Mouse (Mus musculus): ENCODE measurements around the gene Paqr8. TPM values are rescaled to one million over a fixed set of nuclear protein-coding genes. Genes with fewer than 3 reads are reported as not detected.

Gene Paqr8
- polyA plus RNA-seq, 1 experiment from 2014 or later = 5.1 TPM

DNA sequence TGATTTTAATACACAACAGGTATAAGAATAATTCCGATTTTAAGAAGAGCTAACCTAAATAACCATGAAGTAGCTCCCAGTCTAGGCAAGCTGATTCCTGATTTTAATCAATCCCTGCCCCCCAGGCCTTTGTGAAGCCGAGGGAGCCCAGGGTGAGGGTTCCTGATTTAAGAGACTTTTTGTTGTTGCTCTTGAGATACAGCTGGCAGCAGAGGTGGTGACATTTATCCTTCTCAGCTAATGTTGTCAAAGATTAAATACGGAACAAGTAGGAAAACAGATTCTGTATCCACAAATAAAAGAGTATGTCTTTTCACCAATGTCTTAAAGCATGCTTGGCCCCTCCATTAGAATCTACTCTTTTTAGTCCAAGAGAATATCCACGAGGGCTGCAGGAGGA lies 9.9 kb downstream of the Paqr8 start:
- Histone ChIP-seq H3K9me3 (ENCODE audit: control insufficient read depth, low read length) (no peaks in the 10 kb centered on the region), H3K27me3 (ENCODE audit: control insufficient read depth, insufficient read depth, low read length) (no peaks in the 10 kb centered on the region), H3K4me1 (ENCODE audit: control insufficient read depth, insufficient read depth, low read length) (no peaks in the 10 kb centered on the region), H3K9ac (ENCODE audit: low read depth, low read length) (no peak overlapping the region), H3K4me2 (replicated peaks; ENCODE audit: low read depth, low read length) (no peak overlapping the region), H3K4me3 (ENCODE audit: low read length) (no peak overlapping the region), H3K36me3 (ENCODE audit: control insufficient read depth, insufficient read depth, low read length) (no peaks in the 10 kb centered on the region), H3K27ac (ENCODE audit: low read depth, low read length) (no peak overlapping the region)
- ATAC-seq (ENCODE audit: low FRiP score, low TSS enrichment) = no peak
- 48% methylated on average over 4 of the region's 4 CpGs for WGBS

DNA sequence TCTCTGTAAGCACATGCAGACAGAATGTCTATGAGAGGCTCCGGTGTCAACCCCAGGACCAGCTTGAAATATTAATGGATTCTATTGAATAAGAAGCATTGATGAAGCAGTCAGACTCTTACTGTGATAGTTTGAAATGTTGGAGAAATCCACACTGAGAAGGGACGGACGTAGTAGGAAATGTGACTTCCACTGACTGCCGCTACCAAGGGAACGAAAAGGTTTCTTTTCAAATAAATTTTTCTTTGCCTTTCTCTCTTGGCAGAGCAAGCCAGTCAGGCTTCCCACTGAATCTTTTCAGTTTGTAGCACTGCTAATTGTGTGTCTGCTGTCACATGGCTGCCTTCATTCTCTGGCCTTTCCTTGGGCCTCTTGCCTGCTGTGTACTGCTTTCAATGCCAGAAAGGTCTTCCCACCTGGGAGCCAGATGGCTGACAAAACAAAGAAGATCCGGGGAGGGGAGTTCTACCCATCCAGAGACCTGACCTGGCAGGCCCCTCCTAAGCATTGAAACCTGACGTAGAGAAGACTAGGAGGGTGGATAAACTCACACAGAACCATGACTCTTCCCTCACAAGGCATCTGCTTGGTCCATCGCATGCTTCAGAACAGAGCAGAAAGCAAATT lies 15.2 kb downstream of the Paqr8 start:
- 88% methylated on average over 8 of the region's 8 CpGs for WGBS
- Histone ChIP-seq H3K4me2 (replicated peaks; ENCODE audit: low read depth, low read length) (no peak overlapping the region), H3K9me3 (ENCODE audit: control insufficient read depth, low read length) (no peaks in the 10 kb centered on the region), H3K27me3 (ENCODE audit: control insufficient read depth, insufficient read depth, low read length) (no peaks in the 10 kb centered on the region), H3K9ac (ENCODE audit: low read depth, low read length) (no peak overlapping the region), H3K4me3 (ENCODE audit: low read length) (no peak overlapping the region), H3K36me3 (ENCODE audit: control insufficient read depth, insufficient read depth, low read length) (no peaks in the 10 kb centered on the region), H3K27ac (ENCODE audit: low read depth, low read length) (no peak overlapping the region), H3K4me1 (ENCODE audit: control insufficient read depth, insufficient read depth, low read length) (no peaks in the 10 kb centered on the region)
- ATAC-seq (ENCODE audit: low FRiP score, low TSS enrichment) = no peak

- no peak for ATAC-seq (ENCODE audit: low FRiP score, low TSS enrichment)
- Histone ChIP-seq H3K36me3 (ENCODE audit: control insufficient read depth, insufficient read depth, low read length) (no peaks in the 10 kb centered on the region), H3K9me3 (ENCODE audit: control insufficient read depth, low read length) (no peaks in the 10 kb centered on the region), H3K4me2 (replicated peaks; ENCODE audit: low read depth, low read length) (no peak overlapping the region), H3K4me1 (ENCODE audit: control insufficient read depth, insufficient read depth, low read length) (no peaks in the 10 kb centered on the region), H3K27ac (ENCODE audit: low read depth, low read length) (no peak overlapping the region), H3K4me3 (ENCODE audit: low read length) (no peak overlapping the region), H3K9ac (ENCODE audit: low read depth, low read length) (no peak overlapping the region), H3K27me3 (ENCODE audit: control insufficient read depth, insufficient read depth, low read length) (no peaks in the 10 kb centered on the region)
- 93% methylated on average over 9 of the region's 9 CpGs for WGBS
Observed at GRCm38 (mm10) chr1:20906128-20906515, 15.7 kb downstream of the Paqr8 start.

- 47% methylated on average over 4 of the region's 4 CpGs for WGBS
- no peaks in the 10 kb centered on the region for H3K9me3 ChIP-seq (ENCODE audit: control insufficient read depth, low read length)
- no peak overlapping the region for H3K9ac ChIP-seq (ENCODE audit: low read depth, low read length)
- H3K36me3 ChIP-seq (ENCODE audit: control insufficient read depth, insufficient read depth, low read length) = no peaks in the 10 kb centered on the region
- no peak for ATAC-seq (ENCODE audit: low FRiP score, low TSS enrichment)
- no peak overlapping the region for H3K4me3 ChIP-seq (ENCODE audit: low read length)
- peaks cover 6% of the 10 kb centered on the region; the same call in 1 of the 2 replicates for H3K4me1 ChIP-seq (ENCODE audit: control insufficient read depth, insufficient read depth, low read length)
- no peaks in the 10 kb centered on the region for H3K27me3 ChIP-seq (ENCODE audit: control insufficient read depth, insufficient read depth, low read length)
- H3K27ac ChIP-seq (ENCODE audit: low read depth, low read length) = no peak overlapping the region
- no peak overlapping the region for H3K4me2 ChIP-seq (replicated peaks; ENCODE audit: low read depth, low read length)
Observed at GRCm38 (mm10) chr1:20908541-20908940, 18.1 kb downstream of the Paqr8 start.

- ATAC-seq (ENCODE audit: low FRiP score, low TSS enrichment) = peak; percentile 80
- H3K9ac ChIP-seq (ENCODE audit: low read depth, low read length) = no peak overlapping the region
Observed at GRCm38 (mm10) chr1:20912115-20912514, 21.7 kb downstream of the Paqr8 start.

DNA sequence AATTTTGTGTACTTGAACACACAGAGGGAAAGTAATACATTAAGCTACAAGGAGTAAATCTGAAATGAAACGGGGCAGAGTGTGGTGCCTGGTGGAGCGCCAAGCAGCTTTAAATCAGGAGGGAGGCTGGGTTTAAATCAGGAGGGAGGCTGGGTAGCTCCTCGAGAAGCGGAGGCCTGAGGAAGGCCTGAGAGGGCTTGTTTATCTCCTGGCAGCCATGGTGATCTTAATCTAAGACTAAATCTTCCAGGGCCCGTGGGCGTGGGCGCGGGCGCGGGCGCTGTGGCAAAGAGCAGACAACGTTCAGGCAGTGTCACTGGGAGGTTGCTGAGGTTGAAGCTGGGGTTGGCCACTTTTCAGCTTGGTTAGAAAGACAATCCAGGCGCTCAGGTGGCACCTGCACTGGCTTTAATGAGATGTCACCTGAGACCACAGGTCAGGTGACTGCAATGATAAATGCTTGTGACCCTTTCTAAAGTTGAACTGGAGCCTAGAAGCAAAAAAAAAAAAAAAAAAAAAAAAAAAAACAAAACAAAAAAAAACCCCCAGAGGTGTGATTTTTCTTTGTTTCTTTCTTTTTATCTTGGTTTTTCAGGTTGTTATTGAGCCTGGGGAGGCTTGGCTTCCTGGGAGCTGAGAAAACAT lies 22.2 kb downstream of the Paqr8 start:
- H3K27me3 ChIP-seq (ENCODE audit: control insufficient read depth, insufficient read depth, low read length) = no peaks in the 10 kb centered on the region
- no peaks in the 10 kb centered on the region for H3K36me3 ChIP-seq (ENCODE audit: control insufficient read depth, insufficient read depth, low read length)
- H3K4me3 ChIP-seq (ENCODE audit: low read length) = no peak overlapping the region
- ATAC-seq (ENCODE audit: low FRiP score, low TSS enrichment) = peak; percentile 77
- WGBS = 24% methylated on average over 13 of the region's 13 CpGs
- H3K4me1 ChIP-seq (ENCODE audit: control insufficient read depth, insufficient read depth, low read length) = peaks cover 6% of the 10 kb centered on the region; the same call in 1 of the 2 replicates
- H3K9ac ChIP-seq (ENCODE audit: low read depth, low read length) = no peak overlapping the region
- H3K27ac ChIP-seq (ENCODE audit: low read depth, low read length) = peak overlapping the region; percentile 34; the same call in 1 of the 2 replicates
- no peaks in the 10 kb centered on the region for H3K9me3 ChIP-seq (ENCODE audit: control insufficient read depth, low read length)
- H3K4me2 ChIP-seq (replicated peaks; ENCODE audit: low read depth, low read length) = peak overlapping the region; percentile 21

More at GRCm38 (mm10) chr1:20912115-20912514, 21.7 kb downstream of the Paqr8 start:
- Histone ChIP-seq H3K4me2 (replicated peaks; ENCODE audit: low read depth, low read length) (no peak overlapping the region), H3K36me3 (ENCODE audit: control insufficient read depth, insufficient read depth, low read length) (no peaks in the 10 kb centered on the region), H3K27ac (ENCODE audit: low read depth, low read length) (peak overlapping the region; percentile 34; the same call in 1 of the 2 replicates), H3K9me3 (ENCODE audit: control insufficient read depth, low read length) (no peaks in the 10 kb centered on the region), H3K4me1 (ENCODE audit: control insufficient read depth, insufficient read depth, low read length) (peaks cover 6% of the 10 kb centered on the region; the same call in 1 of the 2 replicates), H3K4me3 (ENCODE audit: low read length) (no peak overlapping the region), H3K27me3 (ENCODE audit: control insufficient read depth, insufficient read depth, low read length) (no peaks in the 10 kb centered on the region)
- 16% methylated on average over 2 of the region's 2 CpGs for WGBS

DNA sequence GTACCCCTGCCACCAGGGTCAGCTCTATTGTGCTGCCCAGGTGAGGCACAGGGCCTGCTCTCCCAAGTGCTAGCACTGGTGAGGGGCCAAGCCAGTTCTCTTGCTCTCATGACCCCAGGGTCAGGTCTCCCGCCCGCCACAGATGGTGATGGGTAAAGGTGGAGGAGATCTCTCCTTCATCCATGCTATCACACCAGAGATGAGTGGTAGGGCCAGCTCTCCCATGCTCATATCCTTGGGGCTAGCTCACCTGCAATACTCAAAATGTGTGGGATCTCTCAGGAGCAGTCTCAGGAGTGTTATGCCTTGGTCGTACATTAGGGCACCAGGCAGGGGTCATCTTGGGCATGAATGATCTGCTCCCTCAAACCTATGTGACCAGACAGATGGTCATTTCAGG lies 24.4 kb downstream of the Paqr8 start:
- no peak overlapping the region for H3K4me2 ChIP-seq (replicated peaks; ENCODE audit: low read depth, low read length)
- no peaks in the 10 kb centered on the region for H3K36me3 ChIP-seq (ENCODE audit: control insufficient read depth, insufficient read depth, low read length)
- H3K27me3 ChIP-seq (ENCODE audit: control insufficient read depth, insufficient read depth, low read length) = no peaks in the 10 kb centered on the region
- no peak overlapping the region for H3K4me3 ChIP-seq (ENCODE audit: low read length)
- WGBS = 92% methylated on average over 3 of the region's 3 CpGs
- H3K27ac ChIP-seq (ENCODE audit: low read depth, low read length) = no peak overlapping the region
- no peak for ATAC-seq (ENCODE audit: low FRiP score, low TSS enrichment)
- no peak overlapping the region for H3K9ac ChIP-seq (ENCODE audit: low read depth, low read length)
- peaks cover 6% of the 10 kb centered on the region; the same call in 1 of the 2 replicates for H3K4me1 ChIP-seq (ENCODE audit: control insufficient read depth, insufficient read depth, low read length)
- H3K9me3 ChIP-seq (ENCODE audit: control insufficient read depth, low read length) = no peaks in the 10 kb centered on the region

DNA sequence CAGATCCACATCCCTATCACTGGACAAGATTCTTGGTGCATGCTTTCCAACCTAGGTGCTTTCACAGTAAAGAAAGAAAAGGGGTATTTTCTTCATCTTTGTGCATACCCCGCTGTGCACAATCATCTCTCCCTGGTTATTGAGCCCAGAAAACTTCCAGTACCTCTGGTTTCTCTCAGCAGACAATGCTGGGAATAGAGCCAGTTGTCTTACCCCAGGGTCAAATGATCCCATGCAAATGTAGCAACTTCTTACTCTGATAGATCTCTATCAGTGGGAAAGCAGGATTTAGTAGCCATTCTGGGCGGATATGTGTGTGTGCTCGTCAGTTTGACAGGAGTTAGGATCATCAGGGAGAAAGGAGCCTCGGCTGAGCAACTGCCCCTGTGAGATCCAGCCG lies 25.2 kb downstream of the Paqr8 start:
- peaks cover 6% of the 10 kb centered on the region; the same call in 1 of the 2 replicates for H3K4me1 ChIP-seq (ENCODE audit: control insufficient read depth, insufficient read depth, low read length)
- no peaks in the 10 kb centered on the region for H3K9me3 ChIP-seq (ENCODE audit: control insufficient read depth, low read length)
- no peak overlapping the region for H3K27ac ChIP-seq (ENCODE audit: low read depth, low read length)
- no peak overlapping the region for H3K9ac ChIP-seq (ENCODE audit: low read depth, low read length)
- WGBS = 83% methylated on average over 5 of the region's 5 CpGs
- no peak overlapping the region for H3K4me2 ChIP-seq (replicated peaks; ENCODE audit: low read depth, low read length)
- H3K36me3 ChIP-seq (ENCODE audit: control insufficient read depth, insufficient read depth, low read length) = no peaks in the 10 kb centered on the region
- no peak overlapping the region for H3K4me3 ChIP-seq (ENCODE audit: low read length)
- no peaks in the 10 kb centered on the region for H3K27me3 ChIP-seq (ENCODE audit: control insufficient read depth, insufficient read depth, low read length)
- no peak for ATAC-seq (ENCODE audit: low FRiP score, low TSS enrichment)

DNA sequence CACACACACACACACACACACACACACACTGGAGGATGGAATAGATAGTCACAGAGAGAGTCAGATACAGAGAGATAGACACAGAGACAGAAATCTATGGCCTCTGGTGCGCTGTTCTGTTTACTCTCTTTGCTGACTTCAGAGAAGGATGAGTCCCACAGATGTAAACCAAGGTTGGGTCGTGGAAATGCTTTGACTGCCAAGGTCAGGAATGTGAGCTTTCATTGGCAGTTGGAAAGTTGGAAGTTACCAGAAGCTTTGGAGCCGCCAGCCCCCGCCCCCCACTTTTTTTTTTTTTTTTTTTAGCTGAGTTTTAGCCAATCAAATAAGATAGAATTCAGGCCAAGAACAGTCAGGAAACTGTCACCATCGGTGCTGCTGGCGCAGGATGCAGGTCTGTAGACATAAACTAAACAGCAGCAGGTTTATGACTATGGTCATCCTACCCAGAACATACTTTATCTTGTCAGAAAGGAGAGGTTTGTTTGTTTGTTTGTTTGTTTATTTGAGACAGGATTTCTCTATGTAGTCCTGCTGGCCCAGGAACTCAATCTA lies 27.2 kb downstream of the Paqr8 start:
- Histone ChIP-seq H3K9me3 (ENCODE audit: control insufficient read depth, low read length) (no peaks in the 10 kb centered on the region), H3K27me3 (ENCODE audit: control insufficient read depth, insufficient read depth, low read length) (no peaks in the 10 kb centered on the region), H3K36me3 (ENCODE audit: control insufficient read depth, insufficient read depth, low read length) (no peaks in the 10 kb centered on the region), H3K4me3 (ENCODE audit: low read length) (no peak overlapping the region), H3K4me1 (ENCODE audit: control insufficient read depth, insufficient read depth, low read length) (peaks cover 6% of the 10 kb centered on the region; the same call in 1 of the 2 replicates), H3K4me2 (replicated peaks; ENCODE audit: low read depth, low read length) (no peak overlapping the region), H3K9ac (ENCODE audit: low read depth, low read length) (no peak overlapping the region), H3K27ac (ENCODE audit: low read depth, low read length) (no peak overlapping the region)
- WGBS = 79% methylated on average over 6 of the region's 6 CpGs
- no peak for ATAC-seq (ENCODE audit: low FRiP score, low TSS enrichment)

All from kidney, embryonic 14.5 days (tissue).